Mouse (Mus musculus): ENCODE data around the gene Tspyl1.
"Not testable (repeated sequence)": the region's sequence is repeated elsewhere in the genome, so short reads cannot be mapped to it uniquely, and the experiment has no call there.

Gene Tspyl1

GRCm38 (mm10) chr10:34281962-34282388, at the start of gene Tspyl1:
TSS of gene Tspyl1 (plus strand) at chr10:34282190.
- DNase-seq (ENCODE audit: low spot score), result peak; percentile 99

GRCm38 (mm10) chr10:34233418-34233817, 48.6 kb upstream of the Tspyl1 start:
- DNase-seq (ENCODE audit: low spot score), result no peak

DNA sequence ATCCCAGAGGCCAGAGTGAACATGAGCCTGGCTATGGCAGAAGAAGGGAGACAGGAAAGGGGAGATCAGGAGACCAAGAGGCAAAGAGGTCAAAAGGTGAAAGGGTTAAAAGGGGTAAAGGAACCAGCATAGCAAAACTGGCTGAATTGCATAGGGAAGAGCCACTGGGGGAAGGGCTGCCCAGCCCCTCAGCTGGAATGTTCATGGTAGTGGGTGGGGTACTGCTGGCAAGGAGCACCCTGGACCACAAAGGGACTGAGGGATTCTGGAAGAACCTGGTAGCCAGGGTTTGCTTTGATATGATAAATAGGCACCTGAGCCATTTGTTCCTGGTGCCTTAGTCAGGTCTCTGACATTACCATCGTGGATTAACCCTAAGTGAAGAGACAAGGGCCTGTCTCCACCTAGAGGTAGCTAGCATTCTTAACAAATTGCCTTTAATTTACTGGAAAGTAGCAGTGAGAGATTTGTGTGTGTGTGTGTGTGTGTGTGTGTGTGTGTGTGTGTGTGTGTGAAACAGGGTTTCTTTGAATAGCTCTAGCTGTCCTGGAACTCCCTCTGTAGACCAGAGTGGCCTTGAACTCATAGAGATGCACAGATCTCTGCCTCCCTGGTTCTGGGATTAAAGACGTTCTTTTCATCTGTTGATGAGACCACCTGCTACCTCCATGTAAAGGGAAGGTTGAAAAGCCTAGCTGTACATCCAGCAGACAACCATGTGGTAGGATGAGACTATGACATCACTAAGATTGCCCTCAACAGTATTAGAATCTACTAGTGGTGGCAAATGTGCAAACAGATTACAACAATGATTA, 47.9 kb upstream of the Tspyl1 start:
- DNase-seq (ENCODE audit: low spot score), result peak; percentile 5

GRCm38 (mm10) chr10:34235384-34235783, 46.6 kb upstream of the Tspyl1 start:
- no peak for DNase-seq (ENCODE audit: low spot score)

GRCm38 (mm10) chr10:34236569-34236968, 45.4 kb upstream of the Tspyl1 start:
- no peak for DNase-seq (ENCODE audit: low spot score)

DNA sequence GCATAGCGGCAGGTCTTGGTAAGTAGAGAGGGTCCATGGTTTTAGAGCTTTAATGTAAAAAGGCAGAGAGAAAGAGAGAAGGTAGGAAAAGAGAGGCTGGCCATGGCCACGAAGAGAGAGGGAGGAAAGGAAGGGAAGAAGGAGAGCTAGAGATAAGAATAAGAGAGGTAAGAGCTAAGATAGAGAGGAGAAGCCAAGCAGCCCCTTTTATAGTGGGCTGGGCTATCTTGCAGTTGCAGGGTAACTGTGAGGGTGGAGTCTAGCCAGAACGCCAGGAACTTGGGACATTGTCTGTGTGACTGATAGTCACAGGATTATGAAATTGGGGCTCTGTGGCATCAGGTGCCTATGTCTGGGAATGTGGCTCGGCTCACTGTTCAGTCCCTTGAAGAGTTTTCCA, 43.5 kb upstream of the Tspyl1 start:
- no peak for DNase-seq (ENCODE audit: low spot score)

DNA sequence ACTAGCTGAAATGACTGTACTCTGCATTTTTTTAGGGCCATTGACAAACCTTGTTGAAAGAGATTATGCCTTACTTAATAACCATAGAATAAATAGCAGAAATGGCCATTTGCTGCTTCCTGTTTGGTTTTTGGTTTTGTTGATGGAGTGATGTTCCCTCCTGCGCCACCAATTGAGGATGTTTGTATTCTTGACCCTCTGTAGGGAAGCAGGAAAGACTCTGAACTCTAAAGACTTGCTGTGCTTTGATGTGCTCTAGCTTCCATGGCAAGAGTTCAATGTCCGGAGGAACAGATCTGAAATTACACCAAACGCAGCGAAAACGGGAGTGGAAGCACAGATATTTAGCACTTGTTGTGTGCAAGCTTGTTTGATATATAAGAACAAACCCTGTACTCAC, 37.2 kb upstream of the Tspyl1 start:
- no peak for DNase-seq (ENCODE audit: low spot score)

DNA sequence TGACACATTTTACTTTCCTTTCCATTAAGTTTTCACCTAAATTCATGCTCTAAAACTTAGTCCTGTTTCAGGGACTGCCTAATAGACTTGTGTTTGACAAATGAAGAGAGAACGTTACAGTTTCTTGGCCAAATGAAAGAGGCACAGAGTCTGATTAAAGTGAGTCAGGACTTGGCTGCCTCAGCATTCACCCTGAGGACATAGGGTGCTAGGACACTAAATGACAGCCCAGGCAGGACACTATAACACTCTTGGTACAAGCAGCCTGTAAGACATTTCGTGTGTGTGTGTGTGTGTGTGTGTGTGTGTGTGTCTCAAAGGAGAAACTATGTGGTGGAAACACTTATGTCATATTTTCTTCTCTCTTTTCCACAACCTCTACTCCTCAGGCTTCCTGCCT, 35.9 kb upstream of the Tspyl1 start:
- no peak for DNase-seq (ENCODE audit: low spot score)

- no peak for DNase-seq (ENCODE audit: low spot score)
These were observed 34.2 kb upstream of the Tspyl1 start for GRCm38 (mm10) chr10:34247757-34248156.

GRCm38 (mm10) chr10:34249594-34249993, 32.4 kb upstream of the Tspyl1 start:
- no peak for DNase-seq (ENCODE audit: low spot score)

- not testable (repeated sequence) for DNase-seq (ENCODE audit: low spot score)
These were observed 29.2 kb upstream of the Tspyl1 start for GRCm38 (mm10) chr10:34252833-34253232.

DNA sequence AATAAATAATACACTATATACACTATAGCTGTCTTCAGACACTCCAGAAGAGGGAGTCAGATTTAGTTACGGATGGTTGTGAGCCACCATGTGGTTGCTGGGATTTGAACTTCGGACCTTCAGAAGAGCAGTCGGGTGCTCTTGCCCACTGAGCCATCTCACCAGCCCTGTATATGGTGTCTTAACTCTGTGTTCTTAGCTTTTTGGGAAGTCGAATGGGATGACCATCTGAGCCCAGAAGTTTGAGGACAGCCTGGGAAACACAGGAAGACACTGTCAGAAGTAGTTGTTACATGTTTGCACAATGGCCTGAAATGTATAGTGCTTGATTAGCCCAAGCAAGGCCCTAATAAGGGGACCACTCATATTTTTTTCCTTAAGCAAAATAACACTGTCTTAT, 16.9 kb upstream of the Tspyl1 start:
- no peak for DNase-seq (ENCODE audit: low spot score)

DNA sequence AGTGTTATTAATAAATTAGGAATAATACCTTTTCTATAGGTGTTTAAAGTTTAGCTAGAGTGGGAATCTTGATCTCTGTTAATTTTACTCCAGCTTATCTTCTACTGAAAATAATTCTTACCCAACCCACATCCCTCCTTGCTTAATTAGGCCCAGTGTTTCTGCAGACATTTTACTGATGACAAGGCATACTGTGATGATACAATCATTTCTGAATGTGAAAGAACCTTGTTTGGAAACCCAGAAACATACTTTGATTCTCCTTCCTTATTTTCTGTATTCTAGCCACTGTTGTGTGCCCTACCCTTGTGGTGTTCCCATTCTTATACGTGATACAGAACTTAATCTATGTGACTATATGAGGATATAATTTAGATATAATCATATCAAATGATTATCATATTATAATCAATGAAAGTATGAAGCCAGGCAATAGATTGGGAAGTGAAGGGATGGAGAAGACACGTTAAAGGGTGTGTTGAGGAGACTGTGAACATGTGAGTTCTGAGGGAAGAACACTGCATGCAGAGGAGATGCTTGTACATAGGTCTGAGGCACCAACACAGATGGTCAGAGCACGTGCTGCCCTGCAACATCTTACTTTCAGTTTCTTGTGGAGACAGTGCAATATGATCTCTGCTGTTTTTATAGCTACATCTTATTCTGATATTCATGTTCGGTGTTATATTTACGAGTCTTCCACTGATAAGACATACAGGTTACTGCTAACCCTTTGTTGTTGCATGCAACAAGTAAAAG, 14.5 kb upstream of the Tspyl1 start:
- no peak for DNase-seq (ENCODE audit: low spot score)

DNA sequence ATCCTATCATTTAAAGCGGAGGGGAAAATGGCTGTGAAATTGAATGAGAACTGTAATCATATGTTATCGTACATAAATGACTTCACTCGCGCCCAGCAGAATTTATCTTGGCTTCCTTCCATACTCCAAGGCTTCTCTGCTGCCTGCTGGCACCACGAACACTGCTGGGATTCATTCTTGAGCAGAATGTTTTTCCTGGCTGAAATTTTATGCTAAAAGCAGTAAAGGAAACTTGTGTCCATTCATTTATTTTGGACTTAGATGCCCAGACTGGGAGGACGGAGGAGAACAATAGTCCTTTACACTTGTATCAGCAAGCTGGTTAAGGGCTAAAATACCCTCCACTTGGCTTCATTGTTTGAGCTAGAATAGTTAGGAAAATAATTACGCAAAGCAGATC, 10.3 kb upstream of the Tspyl1 start:
- DNase-seq (ENCODE audit: low spot score), result no peak

DNA sequence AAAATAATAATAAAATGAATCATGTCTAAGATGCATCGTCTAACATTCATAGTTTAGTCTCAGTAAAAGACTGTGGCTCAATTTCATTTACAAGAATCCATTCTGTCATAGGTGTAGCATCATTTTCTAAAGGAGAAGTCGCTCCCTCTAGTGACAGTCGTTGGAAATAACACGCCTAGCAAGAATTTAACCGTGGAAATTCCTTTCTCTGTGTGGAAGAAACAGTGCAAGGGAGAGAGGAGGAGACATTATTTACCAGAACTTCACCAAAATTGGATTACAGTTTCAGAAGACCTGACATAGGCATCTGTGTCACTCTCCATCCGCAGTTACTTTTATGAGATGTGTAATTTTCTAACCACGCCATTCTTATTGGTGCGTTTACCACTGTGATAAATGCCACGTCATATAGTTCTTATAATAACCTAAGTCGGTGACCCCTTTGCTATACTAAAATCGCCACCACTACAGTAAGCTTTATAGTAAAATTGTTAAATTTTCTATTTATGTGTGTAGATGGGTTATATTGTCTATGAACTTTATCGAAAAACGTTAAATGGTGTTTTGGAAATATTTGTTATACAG, 1.3 kb upstream of the Tspyl1 start:
- peak; percentile 89 for DNase-seq (ENCODE audit: low spot score)

DNA sequence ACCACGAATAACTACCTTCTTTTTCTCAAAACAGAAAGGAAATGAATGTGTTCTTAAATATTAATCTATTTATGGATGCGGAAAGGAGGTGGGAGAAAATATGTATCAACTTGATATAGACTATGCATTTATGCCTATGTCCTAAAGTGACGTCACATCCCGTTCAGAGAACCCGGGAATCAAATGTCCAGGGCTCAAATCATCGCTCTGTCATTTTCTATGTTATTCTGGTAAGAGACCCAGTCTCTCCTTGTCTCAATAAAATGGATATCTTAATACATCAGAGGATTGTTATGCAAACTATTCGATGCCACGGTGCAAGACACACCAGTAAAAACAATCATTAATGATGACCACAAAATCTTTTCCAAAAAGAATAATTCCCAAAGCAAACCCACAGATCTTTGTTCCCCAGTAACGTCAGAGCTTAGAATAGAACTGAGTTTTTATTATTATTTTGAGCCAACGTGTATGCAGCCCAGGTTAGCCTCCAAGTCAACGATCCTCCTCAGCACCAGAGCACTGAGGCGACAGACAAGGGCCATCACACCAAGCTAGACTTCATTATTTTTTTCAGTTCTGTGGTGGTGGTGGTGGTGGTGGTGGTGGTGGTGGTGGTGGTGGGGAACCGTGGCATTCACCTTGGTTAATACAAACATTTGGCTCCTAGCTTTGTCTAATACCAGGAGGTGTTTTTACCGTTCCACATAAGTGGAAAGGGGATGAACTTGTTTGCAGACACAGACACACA, 604 bp upstream of the Tspyl1 start:
- DNase-seq (ENCODE audit: low spot score), result peak; percentile 48

DNA sequence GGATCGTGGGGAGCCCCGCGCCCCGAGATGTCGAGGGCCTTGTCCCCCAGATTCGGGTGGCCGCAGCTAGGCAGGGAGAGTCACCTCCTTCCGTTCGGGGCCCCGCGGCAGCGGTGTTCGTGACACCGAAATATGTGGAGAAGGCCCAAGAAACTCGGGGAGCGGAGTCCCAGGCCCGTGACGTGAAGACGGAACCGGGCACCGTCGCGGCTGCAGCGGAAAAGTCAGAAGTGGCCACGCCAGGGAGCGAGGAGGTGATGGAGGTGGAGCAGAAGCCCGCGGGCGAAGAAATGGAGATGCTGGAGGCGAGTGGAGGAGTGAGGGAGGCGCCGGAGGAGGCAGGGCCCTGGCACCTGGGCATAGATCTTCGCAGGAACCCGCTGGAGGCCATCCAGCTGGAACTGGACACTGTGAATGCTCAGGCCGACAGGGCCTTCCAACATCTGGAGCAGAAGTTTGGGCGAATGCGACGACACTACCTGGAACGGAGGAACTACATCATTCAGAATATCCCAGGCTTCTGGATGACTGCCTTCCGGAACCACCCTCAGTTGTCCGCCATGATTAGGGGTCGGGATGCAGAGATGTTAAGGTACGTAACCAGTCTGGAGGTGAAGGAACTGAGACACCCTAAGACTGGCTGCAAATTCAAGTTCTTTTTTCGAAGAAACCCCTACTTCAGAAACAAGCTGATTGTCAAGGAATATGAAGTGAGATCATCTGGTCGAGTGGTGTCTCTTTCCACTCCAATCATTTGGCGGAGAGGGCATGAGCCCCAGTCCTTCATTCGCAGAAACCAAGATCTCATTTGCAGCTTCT, 639 bp downstream of the Tspyl1 start:
- peak; percentile 40 for DNase-seq (ENCODE audit: low spot score)

DNA sequence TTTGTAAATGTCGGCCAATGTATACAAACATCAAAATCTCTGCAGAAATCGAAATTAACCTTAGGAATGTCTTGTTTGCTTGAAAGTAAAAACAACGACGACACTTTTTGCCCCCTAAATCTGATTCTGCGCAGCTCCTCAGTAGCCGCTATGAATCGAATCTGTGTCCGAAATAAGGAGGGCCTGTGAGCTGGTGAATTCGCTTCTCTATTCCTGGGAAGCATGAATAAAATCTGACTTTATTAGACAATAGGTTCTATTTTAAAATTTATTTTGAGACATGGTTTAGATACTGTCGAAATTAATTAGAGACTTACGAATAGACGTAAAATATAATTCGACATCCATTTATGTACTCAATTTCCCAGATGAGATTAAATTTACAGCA, 14.9 kb downstream of the Tspyl1 start:
- DNase-seq (ENCODE audit: low spot score), result no peak

- DNase-seq (ENCODE audit: low spot score), result peak; percentile 97
These were observed 15.4 kb downstream of the Tspyl1 start, which contains the start of gene Tspyl4 for GRCm38 (mm10) chr10:34297299-34297979. TSS of gene Tspyl4 (plus strand) at chr10:34297442.

DNA sequence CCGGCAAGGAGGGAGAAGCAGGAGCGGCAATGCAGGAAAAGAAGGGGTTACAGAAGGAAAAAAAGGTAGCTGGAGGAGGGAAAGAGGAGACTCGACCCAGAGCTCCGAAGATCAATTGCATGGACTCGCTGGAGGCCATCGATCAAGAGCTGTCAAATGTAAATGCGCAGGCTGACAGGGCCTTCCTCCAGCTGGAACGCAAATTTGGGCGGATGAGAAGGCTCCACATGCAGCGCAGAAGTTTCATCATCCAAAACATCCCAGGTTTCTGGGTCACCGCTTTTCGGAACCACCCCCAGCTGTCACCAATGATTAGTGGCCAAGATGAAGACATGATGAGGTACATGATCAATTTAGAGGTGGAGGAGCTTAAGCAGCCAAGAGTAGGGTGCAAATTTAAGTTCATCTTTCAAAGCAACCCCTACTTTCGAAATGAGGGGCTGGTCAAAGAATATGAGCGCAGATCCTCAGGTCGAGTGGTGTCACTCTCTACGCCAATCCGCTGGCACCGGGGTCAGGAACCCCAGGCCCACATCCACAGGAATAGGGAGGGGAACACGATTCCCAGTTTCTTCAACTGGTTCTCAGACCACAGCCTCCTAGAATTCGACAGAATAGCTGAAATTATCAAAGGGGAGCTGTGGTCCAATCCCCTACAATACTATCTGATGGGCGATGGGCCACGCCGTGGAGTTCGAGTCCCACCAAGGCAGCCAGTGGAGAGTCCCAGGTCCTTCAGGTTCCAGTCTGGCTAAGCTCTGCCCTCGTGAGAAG, 16.2 kb downstream of the Tspyl1 start:
- DNase-seq (ENCODE audit: low spot score), result peak; percentile 47

Data from retina, embryonic 14.5 days (tissue).